Mouse (Mus musculus): Measurements from ENCODE around the gene Yod1. TPM values are rescaled to one million over a fixed set of nuclear protein-coding genes. Genes with fewer than 3 reads are reported as not detected.

The Yod1 gene
- total and polyA plus RNA-seq, 2 experiments from 2014 or later: 10.4 to 20.7 TPM

GRCm38 (mm10) chr1:130699937-130700633 is 17.0 kb upstream of the Yod1 start:
- H3K4me1 ChIP-seq (ENCODE audit: insufficient read depth, low read length): no peaks in the 10 kb centered on the region
- H3K27me3 ChIP-seq (ENCODE audit: insufficient read depth, low read length): no peaks in the 10 kb centered on the region
- no peak overlapping the region for H3K4me2 ChIP-seq (ENCODE audit: low read depth, low read length)
- no peak overlapping the region for H3K9ac ChIP-seq (replicated peaks; ENCODE audit: low read length)
- TF ChIP-seq CTCF (IDR thresholded peaks at IDR 0.05; ENCODE audit: low read depth): no peak
- no peaks in the 10 kb centered on the region for H3K9me3 ChIP-seq (ENCODE audit: low read length)
- H3K36me3 ChIP-seq (ENCODE audit: insufficient read depth, low read length): peaks cover 48% of the 10 kb centered on the region
- no peak overlapping the region for H3K4me3 ChIP-seq (ENCODE audit: low read length)
- DNase-seq (ENCODE audit: low spot score) (no peak), ATAC-seq (no peak)
- H3K27ac ChIP-seq: no peak overlapping the region
- WGBS: 85% methylated on average over 10 of the region's 10 CpGs

GRCm38 (mm10) chr1:130701976-130702375 is 15.2 kb upstream of the Yod1 start:
- Histone ChIP-seq H3K4me3 (ENCODE audit: low read length) (no peak overlapping the region), H3K27me3 (ENCODE audit: insufficient read depth, low read length) (no peaks in the 10 kb centered on the region), H3K9me3 (ENCODE audit: low read length) (no peaks in the 10 kb centered on the region), H3K9ac (replicated peaks; ENCODE audit: low read length) (no peak overlapping the region), H3K4me1 (ENCODE audit: insufficient read depth, low read length) (no peaks in the 10 kb centered on the region), H3K4me2 (ENCODE audit: low read depth, low read length) (no peak overlapping the region), H3K36me3 (ENCODE audit: insufficient read depth, low read length) (peaks cover 62% of the 10 kb centered on the region), H3K27ac (no peak overlapping the region)
- DNase-seq (ENCODE audit: low spot score) (no peak), ATAC-seq (no peak)
- WGBS: 94% methylated on average over 11 of the region's 11 CpGs
- no peak for TF ChIP-seq CTCF (IDR thresholded peaks at IDR 0.05; ENCODE audit: low read depth)

GRCm38 (mm10) chr1:130703613-130704012 is 13.5 kb upstream of the Yod1 start:
- Histone ChIP-seq H3K4me1 (ENCODE audit: insufficient read depth, low read length) (no peaks in the 10 kb centered on the region), H3K4me3 (ENCODE audit: low read length) (no peak overlapping the region), H3K4me2 (ENCODE audit: low read depth, low read length) (no peak overlapping the region), H3K36me3 (ENCODE audit: insufficient read depth, low read length) (peaks cover 53% of the 10 kb centered on the region), H3K27me3 (ENCODE audit: insufficient read depth, low read length) (no peaks in the 10 kb centered on the region), H3K9me3 (ENCODE audit: low read length) (no peaks in the 10 kb centered on the region), H3K27ac (no peak overlapping the region), H3K9ac (replicated peaks; ENCODE audit: low read length) (no peak overlapping the region)
- TF ChIP-seq CTCF (IDR thresholded peaks at IDR 0.05; ENCODE audit: low read depth): no peak
- no peak for ATAC-seq
- WGBS: 86% methylated on average over 2 of the region's 2 CpGs
- no peak for DNase-seq (ENCODE audit: low spot score)

DNA sequence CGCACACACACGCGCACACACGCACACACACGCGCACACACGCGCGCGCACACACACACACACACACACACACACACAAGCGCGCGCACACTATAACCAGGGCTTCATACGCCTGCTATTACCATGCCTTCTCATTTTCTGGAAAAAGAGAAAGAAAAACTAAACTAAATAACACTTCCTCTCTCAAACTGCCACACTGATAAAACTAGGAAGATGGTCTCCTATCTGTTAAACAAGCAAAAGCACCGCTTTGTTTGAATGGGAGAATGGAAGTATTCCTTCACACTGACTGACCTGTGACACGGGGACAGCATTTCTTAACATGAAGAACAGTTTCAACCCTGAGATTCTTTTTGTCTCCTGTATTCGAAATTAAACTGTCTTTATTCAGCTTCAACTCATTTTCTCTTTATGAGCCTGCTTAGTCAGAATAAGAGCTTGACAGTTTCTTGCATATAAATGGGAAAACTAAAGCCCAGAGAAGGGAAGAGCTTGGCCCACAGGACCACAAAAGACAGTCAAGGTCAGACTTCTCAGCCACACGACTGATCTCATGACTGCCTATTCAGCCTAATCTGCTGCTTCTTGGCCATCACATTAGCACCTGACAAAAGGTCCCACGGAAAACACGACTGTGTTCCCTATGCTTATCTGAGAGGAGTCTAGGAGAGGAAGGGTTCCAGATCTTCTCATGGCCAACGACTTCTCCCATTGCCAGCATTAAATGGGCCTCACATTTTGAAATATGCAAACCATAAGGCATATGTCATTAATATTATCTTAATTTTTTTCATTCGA is 6.6 kb upstream of the Yod1 start:
- Histone ChIP-seq H3K4me2 (ENCODE audit: low read depth, low read length) (no peak overlapping the region), H3K36me3 (ENCODE audit: insufficient read depth, low read length) (peaks cover 16% of the 10 kb centered on the region), H3K27ac (no peak overlapping the region), H3K9me3 (ENCODE audit: low read length) (no peaks in the 10 kb centered on the region), H3K9ac (replicated peaks; ENCODE audit: low read length) (no peak overlapping the region), H3K4me1 (ENCODE audit: insufficient read depth, low read length) (no peaks in the 10 kb centered on the region), H3K27me3 (ENCODE audit: insufficient read depth, low read length) (no peaks in the 10 kb centered on the region), H3K4me3 (ENCODE audit: low read length) (no peak overlapping the region)
- DNase-seq (ENCODE audit: low spot score) (no peak), ATAC-seq (no peak)
- no peak for TF ChIP-seq CTCF (IDR thresholded peaks at IDR 0.05; ENCODE audit: low read depth)
- 90% methylated on average over 22 of the region's 22 CpGs for WGBS

GRCm38 (mm10) chr1:130714046-130714445 is 3.1 kb upstream of the Yod1 start:
- WGBS: 77% methylated on average over 4 of the region's 4 CpGs
- H3K36me3 ChIP-seq (ENCODE audit: insufficient read depth, low read length): no peaks in the 10 kb centered on the region
- no peaks in the 10 kb centered on the region for H3K9me3 ChIP-seq (ENCODE audit: low read length)
- H3K4me1 ChIP-seq (ENCODE audit: insufficient read depth, low read length): peaks cover 7% of the 10 kb centered on the region; the same call in 1 of the 2 replicates
- no peak overlapping the region for H3K9ac ChIP-seq (replicated peaks; ENCODE audit: low read length)
- H3K27ac ChIP-seq: no peak overlapping the region
- TF ChIP-seq CTCF (IDR thresholded peaks at IDR 0.05; ENCODE audit: low read depth): no peak
- ATAC-seq (no peak), DNase-seq (ENCODE audit: low spot score) (no peak)
- no peak overlapping the region for H3K4me2 ChIP-seq (ENCODE audit: low read depth, low read length)
- no peaks in the 10 kb centered on the region for H3K27me3 ChIP-seq (ENCODE audit: insufficient read depth, low read length)
- H3K4me3 ChIP-seq (ENCODE audit: low read length): no peak overlapping the region

DNA sequence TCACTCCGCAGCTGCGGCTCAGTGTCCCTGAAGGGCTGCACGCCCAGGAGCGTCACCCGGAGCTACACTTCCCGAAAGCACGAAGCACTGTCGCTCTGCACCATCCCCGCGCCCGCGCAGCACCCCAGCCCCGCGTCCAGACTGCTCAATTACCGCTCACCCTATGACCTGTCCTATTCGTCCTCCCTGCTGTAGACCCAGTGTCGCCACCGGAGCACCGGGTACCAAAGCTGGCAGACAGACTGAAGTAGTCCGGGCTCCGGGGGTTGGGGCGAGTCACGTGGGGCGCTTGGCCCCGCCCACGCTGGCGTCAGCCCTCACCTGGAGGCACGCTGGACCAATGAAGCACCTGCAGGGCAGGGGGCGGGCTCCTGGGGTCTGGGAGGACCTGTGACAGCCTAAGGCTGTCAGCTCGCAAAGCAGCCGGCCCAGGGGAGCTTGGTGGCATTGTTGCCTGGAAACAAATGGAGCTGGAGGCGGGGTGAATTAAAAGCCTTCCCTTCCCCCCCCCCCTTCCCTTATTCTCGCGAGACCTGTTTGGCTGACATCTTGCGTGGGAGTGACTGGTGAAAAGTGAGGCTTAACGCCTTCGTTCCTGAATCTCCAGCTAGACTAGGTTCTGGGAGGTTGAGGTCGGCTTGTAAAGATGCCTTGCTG is 1.4 kb upstream of the Yod1 start, which contains the start of gene Gm29427:
Gene Gm29427 (minus strand): TSS at position 239 of the 657 bp plus-strand sequence.
- WGBS: under 1% methylated on average over 37 of the region's 38 CpGs

More for the DNA sequence above, 1.4 kb upstream of the Yod1 start, which contains the start of gene Gm29427:
- ATAC-seq (peak; percentile 92), DNase-seq (ENCODE audit: low spot score) (peak; percentile 94)
- Histone ChIP-seq H3K27me3 (ENCODE audit: insufficient read depth, low read length) (no peaks in the 10 kb centered on the region), H3K9me3 (ENCODE audit: low read length) (no peaks in the 10 kb centered on the region), H3K27ac (peak within 1 kb of the TSS; percentile 90), H3K4me2 (ENCODE audit: low read depth, low read length) (peak within 1 kb of the TSS; percentile 100), H3K36me3 (ENCODE audit: insufficient read depth, low read length) (no peaks in the 10 kb centered on the region), H3K4me3 (ENCODE audit: low read length) (peak within 1 kb of the TSS; percentile 95), H3K9ac (replicated peaks; ENCODE audit: low read length) (peak within 1 kb of the TSS; percentile 96), H3K4me1 (ENCODE audit: insufficient read depth, low read length) (peaks cover 7% of the 10 kb centered on the region; the same call in 1 of the 2 replicates)
- TF ChIP-seq CTCF (IDR thresholded peaks at IDR 0.05; ENCODE audit: low read depth): no peak

Measured in hindbrain, postnatal 0 days (tissue).